Mouse (Mus musculus): Measurements from ENCODE around the gene Kptn. TPM values are rescaled to one million over a fixed set of nuclear protein-coding genes. Genes with fewer than 3 reads are reported as not detected.

The Kptn gene
- polyA plus RNA-seq, 1 experiment, result 56.4 TPM

- 19% methylated on average over 9 of the region's 9 CpGs for WGBS
- 0 out of 2 replicates have a peak, but pooled peaks have one; percentile 25 for TF ChIP-seq CTCF (IDR thresholded peaks at IDR 0.05; ENCODE audit: borderline replicate concordance, insufficient read depth, low read depth, low read length)
- TF ChIP-seq POLR2A (IDR thresholded peaks at IDR 0.05; ENCODE audit: borderline replicate concordance, insufficient read depth, low read length), result no peak
- peak overlapping the region; percentile 20; the same call in 1 of the 2 replicates for H3K27ac ChIP-seq (ENCODE audit: insufficient read depth, low read length)
- no peak overlapping the region for H3K4me3 ChIP-seq (replicated peaks; ENCODE audit: insufficient read depth, low read depth, low read length)
- peaks cover 25% of the 10 kb centered on the region for H3K4me1 ChIP-seq (ENCODE audit: control insufficient read depth, insufficient read depth, low read length)
- peak in 1 of 2 experiments; percentile 45 for DNase-seq
- no peaks in the 10 kb centered on the region for H3K27me3 ChIP-seq (ENCODE audit: control insufficient read depth, insufficient read depth, low read length)
Measured at GRCm38 (mm10) chr7:16125829-16126228, 6.1 kb downstream of the Kptn start.

DNA sequence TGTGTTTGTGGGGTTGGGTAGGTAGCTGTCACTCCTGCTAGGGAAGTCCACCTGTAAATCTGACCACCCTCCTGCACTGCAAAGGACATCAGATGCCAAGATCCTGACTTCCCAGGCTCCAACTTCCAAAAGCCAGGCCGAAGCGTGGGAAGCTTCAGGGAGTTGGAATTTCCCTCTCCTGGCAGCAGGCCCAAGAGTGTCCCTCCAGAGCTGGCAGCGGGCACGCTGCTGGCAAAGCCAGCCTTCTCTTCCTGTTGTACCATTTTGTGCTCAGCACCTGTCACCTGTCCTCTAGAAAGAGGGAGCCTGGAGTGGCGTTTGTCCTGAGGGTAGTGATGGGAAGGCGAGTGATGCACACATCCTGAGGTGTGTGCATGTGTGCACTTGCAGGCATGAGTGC lies 8.6 kb downstream of the Kptn start:
- no peak for TF ChIP-seq CTCF (IDR thresholded peaks at IDR 0.05; ENCODE audit: borderline replicate concordance, insufficient read depth, low read depth, low read length)
- TF ChIP-seq POLR2A (IDR thresholded peaks at IDR 0.05; ENCODE audit: borderline replicate concordance, insufficient read depth, low read length), result peak; percentile 57; the same call in 1 of the 2 replicates
- Histone ChIP-seq H3K4me3 (replicated peaks; ENCODE audit: insufficient read depth, low read depth, low read length) (peak overlapping the region; percentile 97), H3K27ac (ENCODE audit: insufficient read depth, low read length) (peak overlapping the region; percentile 96), H3K4me1 (ENCODE audit: control insufficient read depth, insufficient read depth, low read length) (peaks cover 25% of the 10 kb centered on the region), H3K27me3 (ENCODE audit: control insufficient read depth, insufficient read depth, low read length) (no peaks in the 10 kb centered on the region)
- DNase-seq, result peak; percentile 95 to 97
- 6% methylated on average over 6 of the region's 6 CpGs for WGBS

DNA sequence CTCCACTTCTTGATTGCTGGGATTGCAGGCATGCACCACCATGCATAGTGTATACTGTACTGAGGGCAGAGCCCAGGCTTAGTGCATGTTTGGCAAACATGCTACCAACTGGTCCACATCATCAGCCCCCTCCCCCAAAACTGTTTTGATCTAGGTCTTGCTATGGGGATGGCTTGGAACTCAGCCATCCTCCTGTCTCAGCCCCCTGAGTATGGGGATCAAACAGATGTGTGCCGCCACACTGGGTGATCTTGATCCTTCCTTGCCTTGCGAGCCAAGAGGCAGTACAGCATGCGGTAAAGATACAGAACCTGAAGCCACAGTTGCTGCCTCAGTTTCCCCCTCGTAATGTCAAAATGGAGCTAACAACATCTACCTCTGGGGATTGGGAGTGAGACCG lies 9.2 kb downstream of the Kptn start:
- Histone ChIP-seq H3K27me3 (ENCODE audit: control insufficient read depth, insufficient read depth, low read length) (no peaks in the 10 kb centered on the region), H3K4me3 (replicated peaks; ENCODE audit: insufficient read depth, low read depth, low read length) (peak overlapping the region; percentile 97), H3K27ac (ENCODE audit: insufficient read depth, low read length) (peak overlapping the region; percentile 96), H3K4me1 (ENCODE audit: control insufficient read depth, insufficient read depth, low read length) (peaks cover 30% of the 10 kb centered on the region)
- WGBS, result 17% methylated on average over 5 of the region's 5 CpGs
- DNase-seq, result no peak
- TF ChIP-seq CTCF (IDR thresholded peaks at IDR 0.05; ENCODE audit: borderline replicate concordance, insufficient read depth, low read depth, low read length) (no peak), POLR2A (IDR thresholded peaks at IDR 0.05; ENCODE audit: borderline replicate concordance, insufficient read depth, low read length) (no peak)

DNA sequence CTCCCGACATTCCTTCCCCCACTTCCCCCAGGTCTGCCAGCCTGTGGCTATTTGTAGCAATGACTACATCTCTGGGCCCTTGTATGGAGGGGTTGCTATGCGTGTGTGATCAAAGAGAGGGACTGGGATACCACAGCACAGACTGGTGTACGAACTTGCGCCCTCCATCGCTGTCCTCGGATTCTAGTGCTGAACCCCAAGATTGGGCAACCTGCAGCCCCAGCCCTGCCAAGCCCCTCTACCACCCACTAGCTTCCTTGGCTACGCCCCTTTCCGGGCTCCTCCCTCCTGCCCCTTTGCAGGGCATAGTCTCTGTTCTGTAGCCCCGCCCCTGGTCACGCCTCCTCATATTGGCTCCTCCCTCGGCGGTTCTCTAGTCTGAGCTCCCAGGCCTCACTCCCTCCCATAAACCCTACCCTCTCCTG lies 9.7 kb downstream of the Kptn start, which contains the start of gene Slc8a2:
TSS of gene Slc8a2 (plus strand) at position 406 of the 425 bp plus-strand sequence.
- Histone ChIP-seq H3K4me1 (ENCODE audit: control insufficient read depth, insufficient read depth, low read length) (peaks cover 35% of the 10 kb centered on the region), H3K27ac (ENCODE audit: insufficient read depth, low read length) (peak within 1 kb of the TSS; percentile 96), H3K4me3 (replicated peaks; ENCODE audit: insufficient read depth, low read depth, low read length) (peak within 1 kb of the TSS; percentile 97), H3K27me3 (ENCODE audit: control insufficient read depth, insufficient read depth, low read length) (no peaks in the 10 kb centered on the region)
- TF ChIP-seq POLR2A (IDR thresholded peaks at IDR 0.05; ENCODE audit: borderline replicate concordance, insufficient read depth, low read length) (peak; percentile 43; the same call in 1 of the 2 replicates), CTCF (IDR thresholded peaks at IDR 0.05; ENCODE audit: borderline replicate concordance, insufficient read depth, low read depth, low read length) (no peak)
- DNase-seq, result peak; percentile 96
- WGBS, result 3% methylated on average over 12 of the region's 12 CpGs

GRCm38 (mm10) chr7:16129846-16130691 lies 10.4 kb downstream of the Kptn start:
- Histone ChIP-seq H3K4me1 (ENCODE audit: control insufficient read depth, insufficient read depth, low read length) (peaks cover 39% of the 10 kb centered on the region), H3K4me3 (replicated peaks; ENCODE audit: insufficient read depth, low read depth, low read length) (peak overlapping the region; percentile 97), H3K27me3 (ENCODE audit: control insufficient read depth, insufficient read depth, low read length) (no peaks in the 10 kb centered on the region), H3K27ac (ENCODE audit: insufficient read depth, low read length) (peak overlapping the region; percentile 96)
- TF ChIP-seq CTCF (IDR thresholded peaks at IDR 0.05; ENCODE audit: borderline replicate concordance, insufficient read depth, low read depth, low read length) (no peak; the same call in 1 of the 2 replicates), POLR2A (IDR thresholded peaks at IDR 0.05; ENCODE audit: borderline replicate concordance, insufficient read depth, low read length) (peak; percentile 34; the same call in 1 of the 2 replicates)
- peak; percentile 73 to 79 for DNase-seq
- WGBS, result 2% methylated on average over 38 of the region's 38 CpGs

GRCm38 (mm10) chr7:16130956-16131634 lies 11.4 kb downstream of the Kptn start:
- no peaks in the 10 kb centered on the region for H3K27me3 ChIP-seq (ENCODE audit: control insufficient read depth, insufficient read depth, low read length)
- peak; percentile 64 to 65 for DNase-seq
- H3K4me1 ChIP-seq (ENCODE audit: control insufficient read depth, insufficient read depth, low read length), result peaks cover 33% of the 10 kb centered on the region
- TF ChIP-seq CTCF (IDR thresholded peaks at IDR 0.05; ENCODE audit: borderline replicate concordance, insufficient read depth, low read depth, low read length) (no peak), POLR2A (IDR thresholded peaks at IDR 0.05; ENCODE audit: borderline replicate concordance, insufficient read depth, low read length) (no peak)
- 6% methylated on average over 13 of the region's 13 CpGs for WGBS
- peak overlapping the region; percentile 88 for H3K27ac ChIP-seq (ENCODE audit: insufficient read depth, low read length)
- peak overlapping the region; percentile 97 for H3K4me3 ChIP-seq (replicated peaks; ENCODE audit: insufficient read depth, low read depth, low read length)

- Histone ChIP-seq H3K27me3 (ENCODE audit: control insufficient read depth, insufficient read depth, low read length) (no peaks in the 10 kb centered on the region), H3K4me1 (ENCODE audit: control insufficient read depth, insufficient read depth, low read length) (peaks cover 27% of the 10 kb centered on the region), H3K27ac (ENCODE audit: insufficient read depth, low read length) (peak overlapping the region; percentile 88), H3K4me3 (replicated peaks; ENCODE audit: insufficient read depth, low read depth, low read length) (peak overlapping the region; percentile 97)
- peak; percentile 67 to 79 for DNase-seq
- TF ChIP-seq CTCF (IDR thresholded peaks at IDR 0.05; ENCODE audit: borderline replicate concordance, insufficient read depth, low read depth, low read length) (no peak), POLR2A (IDR thresholded peaks at IDR 0.05; ENCODE audit: borderline replicate concordance, insufficient read depth, low read length) (peak; percentile 30; the same call in 1 of the 2 replicates)
- WGBS, result 5% methylated on average over 7 of the region's 7 CpGs
Measured at GRCm38 (mm10) chr7:16132161-16132581, 12.5 kb downstream of the Kptn start.

Measured in cerebellum, adult 2 months (tissue).